Mouse (Mus musculus) midbrain, embryonic 16.5 days (tissue): Measurements from ENCODE around the gene Tff1. TPM values are rescaled to one million over a fixed set of nuclear protein-coding genes. Genes with fewer than 3 reads are reported as not detected.

Experiments used
- ATAC-seq: fragments of 200-750 bp; cut with Nextera tagmentation; 2 replicates; pipeline ENCODE4 v1.8.0; 2017; ENCODE audit warnings: moderate TSS enrichment
- H3K27ac ChIP-seq: fragments of 300-500 bp; sonication (generic); 2 replicates; pipeline ENCODE4 v1.5.1; 2014; ENCODE audit warnings: mild to moderate bottlenecking, low read length, mixed read lengths
- H3K27me3 ChIP-seq: fragments of 300-500 bp; sonication (generic); 2 replicates; pipeline ENCODE4 v1.6.1; 2014; ENCODE audit warnings: low read depth, low read length, mixed read lengths; ENCODE audit not compliant: control insufficient read depth, insufficient read depth
- H3K36me3 ChIP-seq: fragments of 300-500 bp; sonication (generic); 2 replicates; pipeline ENCODE4 v1.6.1; 2014; ENCODE audit warnings: mild to moderate bottlenecking, low read length, moderate library complexity, mixed read lengths; ENCODE audit not compliant: control insufficient read depth, insufficient read depth
- H3K4me1 ChIP-seq: fragments of 300-500 bp; sonication (generic); 2 replicates; pipeline ENCODE4 v1.6.1; 2014; ENCODE audit warnings: mild to moderate bottlenecking, low read length, mixed read lengths; ENCODE audit not compliant: control insufficient read depth, insufficient read depth
- H3K4me2 ChIP-seq: fragments of 300-500 bp; sonication (generic); 2 replicates; pipeline ENCODE4 v1.6.1; 2014; ENCODE audit warnings: mild to moderate bottlenecking, low read length, mixed read lengths
- H3K4me3 ChIP-seq: fragments of 300-500 bp; sonication (generic); 2 replicates; pipeline ENCODE4 v1.5.1; 2014; ENCODE audit warnings: low read depth, mild to moderate bottlenecking, low read length, moderate library complexity, mixed read lengths
- H3K9ac ChIP-seq: fragments of 300-500 bp; sonication (generic); 2 replicates; pipeline ENCODE4 v1.6.1; 2014; ENCODE audit warnings: low read depth, low read length, mixed read lengths
- H3K9me3 ChIP-seq: fragments of 300-500 bp; sonication (generic); replicated peaks from 2 replicates; pipeline ENCODE4 v1.6.1; 2014; ENCODE audit warnings: mild to moderate bottlenecking, low read length, mixed read lengths; ENCODE audit not compliant: control insufficient read depth, poor library complexity, severe bottlenecking
- WGBS: fragments of 180-500 bp; shearing (Covaris S2); extraction: QIAGEN DNeasy Blood & Tissue Kit; methylation state at CpG from one replicate; pipeline ENCODE4 v1.1.7; 2014; 5-methylcytosine and 5-hydroxymethylcytosine counted together
- polyA plus RNA-seq: library from polyadenylated mRNA; unstranded; fragments of >200 nt; fragmentation: Nextera tagmentation; extraction: Ambion mirVana; gene quantifications from 2 replicates; pipeline ENCODE4 v1.2.1, GENCODE M21; 2015

The Tff1 gene
- polyA plus RNA-seq, 1 experiment from 2014 or later = not detected

DNA sequence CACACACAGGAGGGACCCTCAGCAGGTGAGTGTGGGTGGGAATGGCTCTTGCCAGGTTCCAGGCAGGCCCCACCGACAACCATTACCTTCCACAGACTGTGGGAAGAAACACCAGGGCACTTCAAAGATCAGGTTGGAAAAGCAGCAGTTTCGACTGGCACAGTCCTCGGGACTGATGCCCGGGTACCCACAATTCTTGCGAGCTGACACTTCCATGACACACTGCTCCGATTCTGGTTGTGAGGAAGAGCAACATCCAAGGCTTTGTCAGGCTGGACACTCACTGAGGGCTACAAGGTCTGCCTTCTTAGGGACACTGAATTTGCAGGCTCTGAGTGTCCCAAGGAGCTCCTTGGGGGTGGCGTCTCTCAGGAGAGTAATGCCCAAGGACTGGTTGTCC lies 23.0 kb downstream of the Tff1 start:
- Histone ChIP-seq H3K9ac (no peak overlapping the region), H3K4me2 (no peak overlapping the region), H3K27ac (no peak overlapping the region), H3K36me3 (no peaks in the 10 kb centered on the region), H3K4me1 (no peaks in the 10 kb centered on the region), H3K4me3 (no peak overlapping the region), H3K9me3 (no peaks in the 10 kb centered on the region), H3K27me3 (no peaks in the 10 kb centered on the region)
- 92% methylated on average over 7 of the region's 7 CpGs for WGBS
- ATAC-seq = no peak

DNA sequence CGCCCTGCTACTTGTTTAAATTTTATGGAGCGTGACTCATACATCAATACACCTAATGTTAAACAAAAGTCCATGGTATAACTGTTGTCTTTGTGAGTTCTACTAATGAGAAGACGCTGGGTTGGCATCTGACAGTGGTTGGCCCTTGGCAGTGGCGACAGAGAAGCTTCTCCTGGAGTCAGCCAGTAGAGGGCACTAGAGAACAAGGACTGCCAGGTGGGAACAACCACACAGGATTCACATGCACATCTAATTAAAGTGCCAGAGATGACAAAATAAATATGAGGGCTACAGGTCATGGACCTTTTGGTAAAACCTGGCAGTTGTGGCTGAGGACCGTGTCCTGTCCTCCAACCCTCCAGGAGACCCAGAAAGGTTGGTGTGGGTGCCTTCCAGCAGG lies 26.7 kb downstream of the Tff1 start:
- H3K9me3 ChIP-seq = no peaks in the 10 kb centered on the region
- 20% methylated on average over 5 of the region's 5 CpGs for whole genome bisulfite sequencing
- no peak overlapping the region for H3K4me3 ChIP-seq
- H3K36me3 ChIP-seq = no peaks in the 10 kb centered on the region
- no peaks in the 10 kb centered on the region for H3K4me1 ChIP-seq
- no peak overlapping the region for H3K9ac ChIP-seq
- no peak for ATAC-seq
- no peak overlapping the region for H3K4me2 ChIP-seq
- no peaks in the 10 kb centered on the region for H3K27me3 ChIP-seq
- H3K27ac ChIP-seq = no peak overlapping the region

DNA sequence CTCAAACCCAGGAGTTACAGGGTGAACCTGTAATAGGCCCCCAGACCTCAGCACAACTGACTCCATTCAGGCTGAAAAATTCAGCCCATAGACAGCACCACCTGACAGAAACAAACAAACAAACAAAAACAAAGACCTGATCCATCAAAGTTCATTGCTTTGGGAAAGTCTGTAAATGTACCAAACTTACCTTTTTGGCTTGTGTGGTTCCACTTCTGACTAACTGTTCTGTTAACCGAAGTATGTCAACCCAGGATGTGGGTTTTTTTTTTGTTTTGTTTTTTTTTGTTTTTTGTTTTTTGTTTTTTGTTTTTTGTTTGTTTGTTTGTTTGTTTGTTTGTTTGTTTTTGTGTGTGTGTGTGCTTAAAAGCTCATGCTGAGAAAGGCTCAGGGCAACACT lies 28.3 kb downstream of the Tff1 start:
- ATAC-seq = no peak
- Histone ChIP-seq H3K4me2 (no peak overlapping the region), H3K9ac (no peak overlapping the region), H3K36me3 (no peaks in the 10 kb centered on the region), H3K27ac (no peak overlapping the region), H3K4me3 (no peak overlapping the region), H3K4me1 (no peaks in the 10 kb centered on the region), H3K27me3 (no peaks in the 10 kb centered on the region), H3K9me3 (no peaks in the 10 kb centered on the region)
- WGBS = 83% methylated on average over 1 of the region's 1 CpGs

DNA sequence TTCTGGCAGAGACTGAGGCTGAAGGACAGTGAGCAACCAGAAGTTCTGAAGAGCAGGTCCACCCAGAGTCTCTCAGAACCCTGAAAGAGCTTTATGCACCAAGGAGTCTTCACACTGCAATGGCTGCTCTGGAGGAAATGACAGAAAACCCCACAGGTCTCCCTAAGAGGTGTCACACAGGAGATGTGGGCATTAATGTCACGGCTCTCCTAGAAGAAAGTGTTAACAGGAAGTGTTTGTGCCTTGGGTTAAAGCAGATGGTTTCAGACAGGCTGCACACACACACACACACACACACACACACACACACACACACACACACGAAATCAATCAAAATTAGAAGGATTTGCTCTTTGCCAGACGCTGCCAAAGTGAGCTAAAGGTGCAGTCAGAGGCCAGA lies 28.8 kb downstream of the Tff1 start:
- no peak overlapping the region for H3K27ac ChIP-seq
- 70% methylated on average over 3 of the region's 3 CpGs for WGBS

DNA sequence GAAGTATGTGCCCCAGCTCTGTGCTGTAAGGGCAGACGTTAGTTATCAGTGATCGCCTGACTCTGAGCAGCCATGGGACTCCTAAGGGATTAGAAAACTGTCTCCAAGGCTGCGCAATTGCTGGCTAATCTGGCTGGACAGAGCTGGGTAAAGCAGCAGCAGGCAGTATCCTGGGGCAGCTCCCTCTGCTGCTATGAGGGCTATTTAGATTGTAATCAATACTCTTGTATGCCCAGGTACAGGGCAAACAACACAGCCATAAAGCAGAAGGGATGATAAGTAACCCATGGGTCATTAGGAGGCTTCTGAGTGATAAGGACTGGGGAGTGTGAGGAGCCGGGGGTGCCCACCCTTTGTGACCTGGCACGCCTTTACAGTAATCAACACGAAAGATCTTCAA lies 30.2 kb downstream of the Tff1 start:
- no peaks in the 10 kb centered on the region for H3K27me3 ChIP-seq
- H3K4me2 ChIP-seq = no peak overlapping the region
- no peak overlapping the region for H3K9ac ChIP-seq
- H3K4me3 ChIP-seq = no peak overlapping the region
- no peaks in the 10 kb centered on the region for H3K36me3 ChIP-seq
- H3K4me1 ChIP-seq = no peaks in the 10 kb centered on the region
- no peaks in the 10 kb centered on the region for H3K9me3 ChIP-seq
- WGBS = 75% methylated on average over 6 of the region's 6 CpGs
- no peak for ATAC-seq
- H3K27ac ChIP-seq = no peak overlapping the region

More for the DNA sequence above, 28.8 kb downstream of the Tff1 start:
- H3K9me3 ChIP-seq = no peaks in the 10 kb centered on the region
- no peaks in the 10 kb centered on the region for H3K36me3 ChIP-seq
- no peak overlapping the region for H3K9ac ChIP-seq
- no peaks in the 10 kb centered on the region for H3K4me1 ChIP-seq
- H3K4me2 ChIP-seq = no peak overlapping the region
- no peak for ATAC-seq
- no peak overlapping the region for H3K4me3 ChIP-seq
- H3K27me3 ChIP-seq = no peaks in the 10 kb centered on the region

DNA sequence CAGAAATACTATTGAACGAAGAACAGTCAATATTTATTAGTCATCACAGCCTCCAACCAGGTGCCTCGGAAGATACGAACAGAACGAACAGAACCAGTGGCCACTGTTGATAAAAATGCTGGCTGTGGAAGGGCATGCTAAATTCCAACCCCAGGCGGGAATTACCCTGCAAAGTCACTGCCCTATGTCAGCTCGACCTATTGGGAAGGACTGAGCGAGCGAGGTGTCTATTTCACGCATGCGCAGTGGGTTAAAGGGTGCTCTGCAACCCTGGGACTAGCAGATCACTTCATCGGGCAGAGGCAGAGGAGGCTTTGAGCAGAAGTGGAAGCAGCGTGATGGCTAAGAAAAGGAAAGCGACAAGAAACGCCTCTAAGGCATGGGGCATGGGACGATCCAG lies 31.3 kb downstream of the Tff1 start:
- no peaks in the 10 kb centered on the region for H3K4me1 ChIP-seq
- H3K4me3 ChIP-seq = no peak overlapping the region
- 77% methylated on average over 15 of the region's 15 CpGs for WGBS
- no peaks in the 10 kb centered on the region for H3K9me3 ChIP-seq
- H3K4me2 ChIP-seq = no peak overlapping the region
- no peak overlapping the region for H3K9ac ChIP-seq
- no peak overlapping the region for H3K27ac ChIP-seq
- ATAC-seq = no peak
- H3K36me3 ChIP-seq = no peaks in the 10 kb centered on the region
- H3K27me3 ChIP-seq = no peaks in the 10 kb centered on the region

DNA sequence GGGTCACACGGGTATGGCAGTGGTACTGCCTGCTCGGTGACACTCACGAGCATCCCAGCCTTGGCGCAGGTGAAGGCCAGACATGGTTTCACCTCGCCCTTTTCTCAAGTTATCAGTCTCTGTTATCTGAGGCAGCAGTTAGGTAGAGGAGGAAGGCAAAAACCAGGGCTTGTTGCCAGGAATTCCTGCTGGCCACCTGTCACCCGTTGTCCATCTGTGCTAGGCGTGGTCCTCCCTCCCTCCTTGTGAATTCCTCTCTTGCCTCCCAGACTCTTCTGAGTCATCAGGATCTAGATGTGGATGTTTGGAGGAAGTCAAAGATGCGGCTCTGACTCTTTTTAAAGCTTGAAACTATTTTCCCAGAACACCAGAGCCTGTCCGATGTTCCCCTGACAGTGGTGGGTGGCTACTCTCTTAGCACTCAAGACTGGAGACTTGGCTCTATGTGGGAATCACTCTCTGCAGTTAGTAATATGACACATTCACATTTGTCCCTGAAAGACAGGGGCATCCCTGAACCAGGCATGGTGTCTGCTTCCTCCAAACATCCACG lies 33.7 kb downstream of the Tff1 start:
- Histone ChIP-seq H3K4me1 (no peaks in the 10 kb centered on the region), H3K27ac (no peak overlapping the region), H3K4me3 (no peak overlapping the region), H3K9ac (no peak overlapping the region), H3K9me3 (no peaks in the 10 kb centered on the region), H3K4me2 (no peak overlapping the region), H3K27me3 (no peaks in the 10 kb centered on the region), H3K36me3 (no peaks in the 10 kb centered on the region)
- 84% methylated on average over 10 of the region's 10 CpGs for WGBS
- no peak for ATAC-seq

DNA sequence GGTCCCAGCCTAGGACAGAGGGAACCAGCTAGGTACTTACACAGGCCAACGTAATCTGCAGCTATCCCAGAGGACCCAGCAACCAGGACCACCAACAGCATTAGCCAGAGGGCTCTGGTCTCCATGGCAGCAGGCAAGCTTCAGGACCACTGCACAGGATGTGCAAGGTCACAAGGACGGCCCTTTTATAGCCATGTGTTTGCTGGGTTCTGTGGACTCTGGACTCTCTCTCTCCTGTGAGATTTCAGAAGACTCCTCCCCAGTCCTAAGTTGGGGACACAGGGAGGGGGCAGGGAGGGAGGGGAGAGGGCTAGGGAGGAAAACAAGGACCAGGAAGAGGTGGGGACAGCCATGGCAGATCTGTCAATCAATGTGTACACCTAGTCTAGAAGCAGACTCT lies 35.6 kb downstream of the Tff1 start, which contains the start of gene Tff3:
Tff3 (minus strand) TSS at position 195 of the 400 bp plus-strand sequence.
- Histone ChIP-seq H3K9me3 (no peaks in the 10 kb centered on the region), H3K27me3 (no peaks in the 10 kb centered on the region), H3K9ac (no peak within 1 kb of the TSS), H3K4me3 (no peak within 1 kb of the TSS), H3K27ac (no peak within 1 kb of the TSS), H3K36me3 (no peaks in the 10 kb centered on the region), H3K4me1 (no peaks in the 10 kb centered on the region), H3K4me2 (no peak within 1 kb of the TSS)
- ATAC-seq = no peak
- WGBS = 18% methylated on average over 2 of the region's 2 CpGs

DNA sequence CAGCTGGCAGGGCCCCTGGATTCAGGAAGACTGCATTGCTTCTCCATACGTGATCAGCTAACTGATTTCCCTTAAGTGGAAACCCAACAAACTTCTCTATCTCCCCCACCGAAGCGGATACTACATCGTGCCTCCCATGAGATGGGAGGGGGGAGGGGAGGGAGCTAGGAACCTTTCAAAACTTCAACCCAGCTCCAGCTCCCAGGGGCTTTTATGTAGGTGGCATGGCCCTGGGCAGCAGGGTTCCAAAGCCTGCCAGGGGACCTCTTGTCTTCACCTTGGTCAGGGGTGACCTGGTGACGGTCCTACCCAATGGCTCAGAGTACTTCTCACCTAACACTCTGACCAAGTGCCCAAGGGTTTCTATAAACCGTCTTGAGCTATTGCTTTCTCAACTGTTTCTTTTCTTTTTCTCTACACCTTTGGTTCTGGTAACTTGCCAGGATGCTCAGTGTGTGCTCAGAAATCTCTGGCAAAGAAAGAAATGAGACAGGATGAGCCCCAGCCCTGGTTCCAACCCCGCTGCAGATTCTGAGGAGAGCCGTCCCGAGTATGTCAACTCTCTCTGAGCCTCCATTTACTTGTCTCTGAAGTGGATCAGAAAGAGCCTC lies 36.3 kb downstream of the Tff1 start:
- H3K4me2 ChIP-seq = no peak overlapping the region
- no peaks in the 10 kb centered on the region for H3K27me3 ChIP-seq
- ATAC-seq = no peak
- 84% methylated on average over 9 of the region's 9 CpGs for WGBS
- no peaks in the 10 kb centered on the region for H3K36me3 ChIP-seq
- no peak overlapping the region for H3K4me3 ChIP-seq
- H3K9me3 ChIP-seq = no peaks in the 10 kb centered on the region
- H3K27ac ChIP-seq = no peak overlapping the region
- no peak overlapping the region for H3K9ac ChIP-seq
- no peaks in the 10 kb centered on the region for H3K4me1 ChIP-seq
